Mouse (Mus musculus) thymus, adult 18-20 months (tissue): Measurements from ENCODE around the gene Cdc42ep1.

Source experiments
- DNase-seq, 2 experiments: peaks; one replicate each; pipeline ENCODE4 v3.0.0; 2022; ENCODE audit warnings: mixed read lengths in 2 of 2

The Cdc42ep1 gene

GRCm38 (mm10) chr15:78842371-78843163, at the start of gene Cdc42ep1:
Gene Cdc42ep1 (plus strand): TSS chr15:78842624.
- no peak for DNase-seq

GRCm38 (mm10) chr15:78796196-78797059, 46.0 kb upstream of the Cdc42ep1 start:
- no peak for DNase-seq

GRCm38 (mm10) chr15:78797060-78797329, 45.4 kb upstream of the Cdc42ep1 start:
- peak in 1 of 2 experiments; percentile 30 for DNase-seq

- no peak for DNase-seq
These were observed 43.4 kb upstream of the Cdc42ep1 start for GRCm38 (mm10) chr15:78799029-78799428.

DNA sequence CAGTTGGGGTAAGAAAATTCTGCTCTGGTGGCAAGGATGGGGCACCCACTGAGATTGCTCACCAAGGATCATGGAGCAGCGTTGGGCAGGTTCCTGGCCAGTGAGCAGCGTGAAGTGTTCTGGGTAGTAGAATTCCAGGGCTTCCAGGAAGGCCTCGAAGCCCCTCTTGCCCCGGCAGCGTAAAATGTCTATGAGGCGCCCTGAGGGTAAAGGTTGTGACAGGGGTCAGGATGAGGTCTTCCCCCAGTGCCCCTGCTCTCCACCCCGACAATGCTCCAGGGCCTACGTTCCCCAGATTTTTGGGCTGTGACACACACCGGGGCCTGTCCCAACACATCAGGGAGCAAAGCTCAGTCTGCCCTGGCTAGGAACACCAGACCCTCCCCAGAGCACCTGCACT, 40.9 kb upstream of the Cdc42ep1 start:
- DNase-seq: no peak

DNA sequence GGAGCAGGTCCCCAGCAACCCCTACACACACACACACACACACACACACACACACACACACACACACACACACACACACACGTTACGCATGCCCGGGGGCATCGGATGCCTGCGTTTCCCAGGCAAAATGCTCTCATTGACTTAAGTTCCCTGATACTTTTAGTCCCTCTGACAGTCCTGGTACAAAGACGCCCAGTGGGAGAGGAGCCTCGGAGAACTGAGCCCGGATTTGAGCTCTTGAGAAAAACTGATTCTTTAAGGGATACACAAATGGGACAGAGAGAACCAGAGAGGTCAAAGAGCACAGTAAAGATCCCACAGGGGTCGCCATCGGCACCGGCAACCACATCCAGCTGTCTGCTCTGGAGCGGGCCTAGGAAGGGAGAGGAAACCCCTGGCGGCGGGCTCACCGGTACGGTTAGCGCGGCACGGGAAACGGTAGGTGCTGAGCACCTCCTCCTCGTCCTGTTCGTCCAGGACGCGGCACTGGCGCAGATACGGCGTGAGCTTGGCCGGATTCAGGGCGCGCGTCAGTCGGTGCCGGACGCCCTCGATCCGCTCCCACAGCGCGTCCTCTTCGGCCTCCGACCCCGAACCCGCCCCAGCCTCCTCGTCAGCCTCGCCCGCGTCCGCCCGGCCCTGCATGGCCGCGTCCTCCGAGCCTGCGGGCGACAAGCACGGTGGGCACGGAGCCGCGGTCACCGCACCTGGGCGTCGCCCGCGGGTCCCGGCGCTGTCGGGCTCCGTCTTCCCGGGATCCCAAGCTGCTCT, 40.3 kb upstream of the Cdc42ep1 start:
- DNase-seq: peak in 1 of 2 experiments; percentile 28

- DNase-seq: no peak
These were observed 39.5 kb upstream of the Cdc42ep1 start, which contains the start of gene Card10 for GRCm38 (mm10) chr15:78802776-78803391. Gene Card10 (minus strand): TSS chr15:78803042.

- no peak for DNase-seq
These were observed 38.9 kb upstream of the Cdc42ep1 start for GRCm38 (mm10) chr15:78803499-78803900.

DNA sequence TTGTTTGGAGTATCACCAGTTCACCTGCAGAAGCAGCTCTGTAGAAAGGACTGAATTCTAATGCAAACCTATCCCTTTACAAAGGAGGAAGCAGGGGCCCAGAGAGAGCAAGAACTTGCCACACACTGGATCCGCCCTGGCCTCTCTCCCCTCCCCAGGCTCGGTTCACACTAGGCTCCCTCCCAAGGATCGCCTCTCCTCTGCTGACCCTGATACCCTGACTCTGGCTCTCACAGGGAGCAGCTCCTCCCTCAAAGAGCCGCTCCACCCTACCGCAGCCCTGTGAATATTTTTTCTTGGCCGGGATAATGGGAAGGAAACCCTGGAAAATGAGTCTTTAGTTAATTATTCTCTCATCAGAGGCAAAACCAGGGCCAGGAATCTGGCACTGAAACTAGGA, 38.1 kb upstream of the Cdc42ep1 start:
- DNase-seq: no peak

DNA sequence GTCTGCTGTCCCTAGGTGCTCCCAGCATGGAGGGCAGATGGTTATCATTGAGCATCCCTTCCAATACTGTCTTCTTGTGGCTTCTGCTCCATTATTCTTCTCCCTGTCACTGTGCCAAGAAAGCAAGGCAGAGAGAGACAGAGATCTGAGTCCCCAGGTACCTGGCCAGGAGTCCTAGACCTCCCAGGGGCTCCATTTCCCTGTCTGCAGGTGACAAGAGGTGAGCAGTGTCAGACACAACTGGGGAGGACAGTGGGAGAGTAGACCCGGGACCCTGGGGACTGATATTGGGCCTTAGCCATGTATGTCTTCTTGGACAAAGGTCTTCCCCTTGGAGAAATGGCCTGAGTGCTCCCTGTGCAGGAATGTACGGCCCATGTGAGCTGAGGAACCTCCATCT, 37.1 kb upstream of the Cdc42ep1 start:
- DNase-seq: no peak

GRCm38 (mm10) chr15:78806614-78807013, 35.8 kb upstream of the Cdc42ep1 start:
- no peak for DNase-seq

- no peak for DNase-seq
These were observed 35.3 kb upstream of the Cdc42ep1 start for GRCm38 (mm10) chr15:78807141-78807540.

- DNase-seq: no peak
These were observed 33.4 kb upstream of the Cdc42ep1 start for GRCm38 (mm10) chr15:78808980-78809379.

- DNase-seq: no peak
These were observed 32.7 kb upstream of the Cdc42ep1 start for GRCm38 (mm10) chr15:78809739-78810138.

- no peak for DNase-seq
These were observed 32.3 kb upstream of the Cdc42ep1 start for GRCm38 (mm10) chr15:78810146-78810545.

DNA sequence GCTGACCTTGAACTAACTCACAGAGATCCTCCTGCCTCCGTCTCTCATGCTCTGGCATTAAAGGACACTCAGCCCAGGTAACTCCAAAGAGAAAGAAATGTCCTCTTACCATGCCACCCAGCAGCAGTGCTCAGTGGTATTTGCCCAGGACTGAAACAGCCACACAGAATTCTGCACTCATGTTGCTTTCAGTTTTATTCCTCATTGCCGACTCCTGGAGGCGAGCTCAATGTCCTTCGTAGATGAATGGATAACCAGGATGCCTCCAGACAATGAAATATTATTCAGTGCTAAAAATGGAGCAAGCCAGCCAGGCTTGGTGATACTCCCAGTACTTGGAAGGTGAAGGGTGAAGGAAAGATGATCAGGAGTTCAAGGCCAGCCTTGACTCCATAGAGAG, 28.8 kb upstream of the Cdc42ep1 start:
- DNase-seq: no peak

DNA sequence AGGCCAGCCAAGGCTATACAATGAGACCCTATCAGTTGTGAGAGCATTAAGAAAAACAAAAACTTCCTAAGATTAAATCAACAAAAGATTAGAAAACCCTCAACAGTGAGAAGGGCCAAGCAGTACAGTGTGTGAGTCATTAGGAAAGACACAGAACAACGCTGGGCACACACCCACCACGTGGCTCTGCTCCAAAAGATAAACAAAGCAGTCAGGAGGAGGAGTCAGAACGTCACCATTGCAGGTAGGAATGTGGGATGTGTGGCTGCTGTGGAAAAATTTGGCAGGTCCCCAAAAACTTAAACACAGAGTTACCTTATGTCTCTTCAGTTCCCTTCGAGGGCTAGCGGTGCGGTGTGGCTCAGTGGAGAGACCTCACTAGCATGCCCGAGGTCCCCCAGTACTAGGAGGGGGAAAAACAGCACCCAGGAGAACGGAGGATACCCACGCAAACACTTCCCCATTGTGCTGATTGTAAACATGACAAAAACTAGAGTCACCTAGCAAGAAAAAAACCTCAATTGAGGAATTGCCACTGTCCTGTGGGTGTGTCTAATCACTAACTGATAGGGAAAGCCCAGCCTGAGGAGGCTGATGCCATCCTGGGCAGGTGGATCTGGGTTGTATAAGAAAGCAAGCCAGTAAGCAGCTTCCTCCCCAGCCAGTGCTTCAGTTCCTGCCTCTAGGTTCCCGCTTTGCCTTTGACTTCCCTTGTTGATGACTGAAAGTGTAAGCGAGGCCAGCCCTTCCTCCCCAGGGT, 26.9 kb upstream of the Cdc42ep1 start:
- no peak for DNase-seq

DNA sequence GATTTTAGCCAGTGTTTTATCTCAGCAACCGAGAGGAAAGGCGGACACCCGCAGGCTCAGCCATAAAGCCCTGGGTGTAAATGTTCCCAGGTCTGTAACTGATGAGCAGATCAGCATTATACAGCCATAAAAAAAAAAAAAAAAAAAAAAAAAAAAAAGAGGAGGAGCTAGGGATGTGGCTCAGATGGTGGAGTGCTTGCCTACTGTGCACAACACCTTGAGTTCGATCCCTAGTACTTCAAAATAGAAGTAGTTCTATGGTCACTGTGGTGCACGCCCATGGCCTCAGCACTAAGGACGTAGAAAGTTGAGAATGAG, 26.4 kb upstream of the Cdc42ep1 start:
- no peak for DNase-seq

DNA sequence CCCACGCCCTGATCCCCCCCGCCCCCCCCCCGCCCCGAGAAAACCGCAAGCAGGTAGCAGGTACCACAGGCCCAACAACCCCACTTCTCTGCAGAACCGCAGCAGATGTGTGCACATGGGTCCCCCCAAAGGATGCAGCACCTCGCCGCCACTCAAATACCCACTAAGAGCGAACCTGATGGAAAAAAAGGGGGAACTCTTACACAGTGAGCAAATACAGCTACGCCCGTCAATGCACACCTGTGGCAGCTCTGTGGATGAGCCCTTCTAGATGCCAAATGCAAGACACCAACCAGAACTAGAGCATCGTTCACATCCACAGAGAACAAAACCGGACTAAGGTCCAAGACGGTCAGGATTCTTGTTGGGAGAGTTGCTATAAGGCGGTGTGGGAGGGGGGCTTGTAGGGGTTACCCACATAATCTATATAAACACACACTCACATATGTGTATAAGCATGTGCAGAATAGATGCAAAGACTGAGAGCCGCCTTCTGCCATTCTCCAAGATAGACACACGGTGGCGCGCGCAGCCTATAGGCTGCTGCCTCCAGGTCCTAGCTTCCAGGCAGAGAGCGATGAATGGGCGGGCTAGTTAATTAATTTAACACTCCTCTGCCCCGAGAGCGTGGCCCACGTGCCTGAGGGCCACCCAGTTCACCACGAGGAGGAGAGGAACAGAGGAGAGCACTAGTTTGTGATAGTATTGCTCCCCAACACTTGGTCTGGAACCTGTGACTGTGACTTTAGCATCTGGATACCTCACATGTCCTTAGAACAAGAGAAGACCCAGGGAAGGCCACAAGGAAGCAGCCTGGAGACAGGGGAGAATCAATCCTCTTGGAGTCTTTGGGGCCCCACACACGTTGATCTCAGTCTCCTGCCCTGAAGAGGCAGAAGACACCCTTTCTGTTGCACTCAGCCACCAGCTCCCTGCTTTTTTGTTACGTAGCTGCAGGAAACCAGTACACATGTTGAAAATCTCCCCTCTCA, 15.9 kb upstream of the Cdc42ep1 start:
- DNase-seq: peak; percentile 46 to 59

DNA sequence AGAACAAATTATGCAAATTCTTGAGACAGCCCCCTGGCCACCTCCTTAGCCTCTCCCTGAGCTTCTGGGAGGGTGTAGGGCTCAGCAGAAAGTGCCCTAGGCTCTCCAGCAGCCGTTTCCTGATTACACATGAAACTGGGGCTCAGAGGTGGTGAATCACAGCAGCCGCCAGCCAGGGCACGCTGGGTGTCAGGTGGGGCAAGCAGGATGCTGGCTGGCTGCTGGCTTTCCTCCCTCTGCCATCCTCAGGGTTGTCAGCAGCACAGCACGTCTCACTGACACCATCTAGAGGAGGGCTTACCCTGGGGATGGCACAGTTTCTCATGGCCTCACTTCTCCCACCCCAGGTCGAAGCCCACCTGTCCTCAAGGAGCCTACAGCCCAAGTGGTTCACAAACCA, 14.1 kb upstream of the Cdc42ep1 start:
- peak; percentile 52 to 57 for DNase-seq

- no peak for DNase-seq
These were observed 12.8 kb upstream of the Cdc42ep1 start for GRCm38 (mm10) chr15:78829636-78830035.
